Mouse (Mus musculus) forebrain, embryonic 15.5 days (tissue): ENCODE measurements at regions not wholly inside any gene's neighbourhood (a gene's known extent, or its start where the extent isn't known, plus 50 kb on each side); places are given as distances from the start of the nearest gene placed in this dataset.

Experiments
- ATAC-seq: fragments of 200-750 bp; cut with Nextera tagmentation; replicated peaks from 2 replicates; pipeline ENCODE4 v1.8.0; 2017; ENCODE audit warnings: mild to moderate bottlenecking, moderate TSS enrichment, moderate library complexity
- H3K27ac ChIP-seq: fragments of 300-500 bp; sonication (generic); replicated peaks from 2 replicates; pipeline ENCODE4 v1.5.1; 2015; ENCODE audit warnings: mild to moderate bottlenecking, inconsistent platforms
- H3K27me3 ChIP-seq: fragments of 300-500 bp; sonication (generic); 2 replicates; pipeline ENCODE4 v1.6.1; 2015; ENCODE audit warnings: inconsistent platforms
- H3K36me3 ChIP-seq: fragments of 300-500 bp; sonication (generic); 2 replicates; pipeline ENCODE4 v1.6.1; 2015; ENCODE audit warnings: mild to moderate bottlenecking, inconsistent platforms
- H3K4me1 ChIP-seq: fragments of 300-500 bp; sonication (generic); 2 replicates; pipeline ENCODE4 v1.6.1; 2015; ENCODE audit warnings: inconsistent platforms
- H3K4me2 ChIP-seq: fragments of 300-500 bp; sonication (generic); replicated peaks from 2 replicates; pipeline ENCODE4 v1.6.1; 2015; ENCODE audit warnings: mild to moderate bottlenecking, inconsistent platforms
- H3K4me3 ChIP-seq: fragments of 300-500 bp; sonication (generic); 2 replicates; pipeline ENCODE4 v1.5.1; 2015; ENCODE audit warnings: mild to moderate bottlenecking, inconsistent platforms
- H3K9ac ChIP-seq: fragments of 300-500 bp; sonication (generic); replicated peaks from 2 replicates; pipeline ENCODE4 v1.6.1; 2015; ENCODE audit warnings: mild to moderate bottlenecking, inconsistent platforms
- H3K9me3 ChIP-seq: fragments of 300-500 bp; sonication (generic); 2 replicates; pipeline ENCODE4 v1.6.1; 2016; ENCODE audit warnings: inconsistent platforms
- WGBS: fragments of 180-500 bp; shearing (Covaris S2); methylation state at CpG from one replicate; pipeline ENCODE4 v1.1.7; 2015; ENCODE audit warnings: mixed read lengths; 5-methylcytosine and 5-hydroxymethylcytosine counted together

DNA sequence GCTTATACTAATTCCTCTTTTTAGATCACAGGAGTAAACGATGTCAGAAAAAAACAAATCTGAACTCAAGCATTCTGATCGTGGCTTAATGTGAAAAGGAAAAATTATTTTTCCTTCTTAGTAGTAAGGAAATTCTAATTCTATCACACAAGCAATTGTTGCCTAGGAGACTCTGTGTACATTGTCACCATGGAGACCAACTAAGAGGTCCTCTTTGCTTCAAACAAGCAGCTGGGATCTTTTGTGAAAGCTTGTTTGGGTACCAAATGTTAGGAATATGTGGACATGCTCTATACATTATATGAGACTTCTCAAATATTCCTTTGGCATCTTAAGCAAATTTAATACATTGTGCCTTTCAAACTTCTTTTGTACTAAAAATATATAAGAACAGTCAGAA, 345.9 kb upstream of the Atp10a start:
- Histone ChIP-seq H3K27me3 (no peaks in the 10 kb centered on the region), H3K27ac (no peak overlapping the region), H3K4me1 (no peaks in the 10 kb centered on the region), H3K9ac (no peak overlapping the region), H3K4me2 (no peak overlapping the region), H3K9me3 (no peaks in the 10 kb centered on the region), H3K36me3 (no peaks in the 10 kb centered on the region), H3K4me3 (no peak overlapping the region)
- WGBS = 59% methylated on average over 2 of the region's 2 CpGs
- no peak; the same call in 1 of the 2 replicates for ATAC-seq

DNA sequence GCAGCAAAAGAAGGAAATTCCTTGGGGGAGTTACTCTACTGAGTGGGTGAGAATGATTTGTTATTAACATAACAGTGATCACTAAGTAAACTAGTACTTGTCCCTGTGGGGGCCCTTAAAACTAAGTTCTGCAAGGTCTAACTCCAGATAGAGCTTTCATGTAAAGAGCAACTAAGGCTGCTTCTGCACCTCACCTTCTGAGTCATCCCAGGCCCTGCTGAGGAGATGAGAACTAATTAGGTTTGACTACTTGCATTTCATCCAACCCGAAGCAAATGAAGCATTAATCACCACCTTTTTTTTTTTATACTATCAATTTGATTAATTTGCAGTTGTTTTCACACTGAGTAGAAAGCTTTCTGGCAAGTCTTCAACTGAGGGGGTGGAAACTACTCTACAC, 333.6 kb upstream of the Atp10a start:
- H3K27ac ChIP-seq = no peak overlapping the region
- H3K9ac ChIP-seq = no peak overlapping the region
- ATAC-seq = no peak
- H3K27me3 ChIP-seq = no peaks in the 10 kb centered on the region
- no peaks in the 10 kb centered on the region for H3K36me3 ChIP-seq
- no peaks in the 10 kb centered on the region for H3K4me1 ChIP-seq
- no peaks in the 10 kb centered on the region for H3K9me3 ChIP-seq
- H3K4me3 ChIP-seq = no peak overlapping the region
- WGBS = 35% methylated on average over 1 of the region's 1 CpGs
- H3K4me2 ChIP-seq = no peak overlapping the region

DNA sequence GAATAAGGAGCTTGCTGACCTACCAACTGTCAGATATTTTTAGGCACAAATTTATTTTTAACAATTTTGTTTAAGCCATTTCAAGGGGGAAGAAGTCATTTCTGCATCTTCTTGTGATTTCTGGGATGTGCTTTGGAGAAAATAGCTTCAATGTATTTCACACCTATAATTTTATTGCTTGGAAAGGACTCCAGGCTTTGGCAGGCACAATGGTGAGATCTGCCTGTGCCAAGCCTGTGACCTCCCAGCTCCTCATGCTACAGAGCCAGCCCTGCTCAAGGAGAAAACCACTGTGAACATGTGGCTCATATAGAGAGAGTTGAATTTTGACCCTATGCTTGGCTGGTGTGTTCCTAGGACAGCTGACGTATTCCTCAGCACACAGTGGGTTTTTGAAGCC, 288.6 kb upstream of the Atp10a start:
- no peaks in the 10 kb centered on the region for H3K27me3 ChIP-seq
- H3K36me3 ChIP-seq = no peaks in the 10 kb centered on the region
- no peak overlapping the region for H3K4me3 ChIP-seq
- ATAC-seq = no peak
- H3K4me2 ChIP-seq = no peak overlapping the region
- H3K9ac ChIP-seq = no peak overlapping the region
- H3K4me1 ChIP-seq = no peaks in the 10 kb centered on the region
- H3K9me3 ChIP-seq = no peaks in the 10 kb centered on the region
- no peak overlapping the region for H3K27ac ChIP-seq
- WGBS = 83% methylated on average over 1 of the region's 1 CpGs

DNA sequence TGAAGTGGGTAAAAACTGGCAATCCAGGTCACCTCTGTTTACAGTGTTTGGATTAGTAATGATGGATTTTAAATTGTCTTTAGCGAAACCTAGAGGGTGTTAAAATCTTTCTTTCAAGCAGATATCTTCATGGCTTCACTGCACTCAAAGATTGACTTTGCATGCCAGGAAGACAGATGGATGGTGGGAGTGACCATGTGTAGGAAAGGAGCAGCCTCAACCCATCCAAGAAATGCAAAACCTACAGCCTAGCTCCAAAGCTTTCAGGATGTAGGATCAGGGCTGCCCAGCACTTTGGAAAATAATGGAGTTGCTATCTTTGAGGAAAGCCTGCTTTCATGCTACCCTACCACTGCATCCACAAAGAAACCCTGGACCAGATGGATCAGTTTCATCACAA, 272.6 kb upstream of the Atp10a start:
- H3K27ac ChIP-seq = no peak overlapping the region
- 75% methylated on average over 1 of the region's 1 CpGs for WGBS
- no peaks in the 10 kb centered on the region for H3K9me3 ChIP-seq
- no peak overlapping the region for H3K4me2 ChIP-seq
- no peaks in the 10 kb centered on the region for H3K4me1 ChIP-seq
- H3K4me3 ChIP-seq = no peak overlapping the region
- no peaks in the 10 kb centered on the region for H3K27me3 ChIP-seq
- no peak for ATAC-seq
- H3K9ac ChIP-seq = no peak overlapping the region
- H3K36me3 ChIP-seq = no peaks in the 10 kb centered on the region

DNA sequence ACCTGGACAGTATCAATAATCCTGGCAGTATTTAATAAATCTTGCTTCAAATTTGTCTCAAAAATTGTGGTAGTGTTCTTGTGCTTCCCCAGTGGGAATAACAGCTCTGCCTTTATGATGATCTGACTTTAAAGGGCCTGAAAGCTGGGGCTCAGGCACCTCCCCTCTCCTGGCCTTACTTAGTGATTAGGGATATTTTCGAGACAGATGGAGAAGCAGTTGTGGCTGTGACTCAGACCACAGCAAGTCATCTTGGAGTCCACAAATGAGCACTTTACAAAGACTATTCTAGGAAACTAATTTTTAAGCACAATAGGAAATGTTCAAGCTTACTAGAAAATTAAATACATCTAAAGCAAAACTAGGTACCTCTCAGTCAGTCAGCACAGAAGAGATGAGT, 267.6 kb upstream of the Atp10a start:
- Histone ChIP-seq H3K9me3 (no peaks in the 10 kb centered on the region), H3K4me1 (no peaks in the 10 kb centered on the region), H3K27me3 (no peaks in the 10 kb centered on the region), H3K9ac (no peak overlapping the region), H3K4me2 (no peak overlapping the region), H3K27ac (no peak overlapping the region), H3K4me3 (no peak overlapping the region), H3K36me3 (no peaks in the 10 kb centered on the region)
- 70% methylated on average over 1 of the region's 1 CpGs for WGBS
- no peak for ATAC-seq

DNA sequence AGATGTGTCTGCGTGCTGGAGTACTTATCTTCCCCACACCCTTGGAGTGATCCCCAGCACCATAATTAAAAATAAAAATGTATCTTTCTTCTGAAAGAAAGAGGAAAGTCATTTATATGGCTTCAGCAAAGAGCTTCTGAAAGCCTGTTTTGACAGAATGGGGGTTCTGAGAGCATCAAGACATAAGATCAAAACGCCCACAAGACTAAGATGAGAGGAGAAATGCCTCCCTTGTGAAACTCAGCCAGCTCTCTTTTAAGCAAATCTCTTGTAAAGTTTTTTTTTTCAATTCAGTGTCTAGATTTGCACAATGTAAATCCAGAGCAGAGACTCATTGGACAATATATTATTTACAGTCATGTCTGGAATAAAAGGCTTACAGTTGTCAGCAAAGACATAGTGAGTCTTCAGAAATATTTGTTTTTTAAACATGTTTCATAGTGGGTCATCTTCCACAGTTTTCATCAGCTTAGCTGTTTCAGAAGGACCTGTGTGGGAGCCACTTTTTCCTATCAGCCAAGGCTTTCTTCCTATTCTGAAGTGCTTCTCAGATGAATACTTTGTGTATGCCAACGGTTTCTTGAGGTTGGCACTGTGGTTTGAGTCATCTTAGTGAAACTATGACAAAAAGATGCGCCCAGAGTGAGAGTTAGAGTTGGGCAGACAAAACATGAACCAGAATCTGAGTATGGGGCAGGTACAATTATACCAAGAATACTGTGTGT, 263.4 kb upstream of the Atp10a start:
- WGBS = 78% methylated on average over 4 of the region's 4 CpGs

DNA sequence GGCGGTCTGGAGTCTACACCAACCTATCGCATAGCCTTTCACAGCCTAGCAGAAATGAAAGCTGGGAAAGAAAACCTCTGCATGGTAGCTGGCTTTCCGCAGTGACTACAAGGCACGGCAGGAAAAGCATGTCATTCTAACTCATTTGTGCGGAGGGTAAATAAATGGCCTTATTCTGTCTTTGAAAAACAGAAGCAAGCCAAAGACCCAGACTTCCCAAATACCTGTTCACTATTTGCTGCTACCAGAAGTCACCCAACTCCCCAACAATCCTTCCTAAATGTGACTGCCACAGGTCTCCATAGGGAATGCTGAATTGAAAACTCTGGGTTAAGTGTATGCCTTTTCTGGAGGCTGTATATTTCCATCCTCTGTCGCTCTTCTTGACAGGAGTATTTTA, 258.0 kb upstream of the Atp10a start:
- Histone ChIP-seq H3K9ac (peak overlapping the region; percentile 82), H3K4me1 (peaks cover 16% of the 10 kb centered on the region), H3K4me3 (peak overlapping the region; percentile 61), H3K36me3 (no peaks in the 10 kb centered on the region), H3K27me3 (no peaks in the 10 kb centered on the region), H3K9me3 (no peaks in the 10 kb centered on the region), H3K27ac (peak overlapping the region; percentile 99), H3K4me2 (peak overlapping the region; percentile 60)
- 0 out of 2 replicates have a peak, but pooled peaks have one; percentile 1 for ATAC-seq
- WGBS = 7% methylated on average over 6 of the region's 6 CpGs

More for the DNA sequence above, 263.4 kb upstream of the Atp10a start:
- H3K4me2 ChIP-seq = no peak overlapping the region
- H3K36me3 ChIP-seq = no peaks in the 10 kb centered on the region
- no peak overlapping the region for H3K4me3 ChIP-seq
- H3K27ac ChIP-seq = no peak overlapping the region
- no peaks in the 10 kb centered on the region for H3K9me3 ChIP-seq
- H3K9ac ChIP-seq = no peak overlapping the region
- ATAC-seq = no peak
- peaks cover 2% of the 10 kb centered on the region; the same call in 1 of the 2 replicates for H3K4me1 ChIP-seq
- H3K27me3 ChIP-seq = no peaks in the 10 kb centered on the region

DNA sequence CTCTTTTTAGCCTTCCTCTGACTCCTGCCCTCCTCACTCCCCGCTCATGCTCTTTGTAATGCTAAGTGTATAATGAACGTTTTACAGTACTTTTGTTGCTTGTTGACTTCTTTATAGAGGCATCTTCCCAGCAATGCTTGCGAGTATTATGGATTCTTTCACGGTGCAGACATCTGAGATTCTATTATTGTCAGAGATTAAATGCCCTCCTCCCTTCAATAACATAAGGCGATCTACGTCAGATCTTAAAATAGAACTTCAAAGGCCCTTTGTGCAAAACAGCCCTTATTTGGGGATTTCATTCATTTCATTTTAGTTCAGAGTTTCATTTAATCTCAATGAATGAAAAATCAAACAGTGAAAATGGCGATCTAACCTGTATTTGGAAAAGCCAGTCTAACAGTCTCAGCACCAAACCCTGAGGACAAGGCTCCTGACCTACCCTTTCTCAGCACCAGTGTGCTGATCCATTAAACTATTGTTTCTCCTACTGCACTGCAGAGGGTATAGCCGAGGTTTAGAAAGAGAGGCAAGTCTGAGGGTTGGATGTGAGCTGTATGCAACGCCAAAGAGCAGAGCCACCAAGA, 257.3 kb upstream of the Atp10a start:
- WGBS = 1% methylated on average over 9 of the region's 9 CpGs
- H3K9ac ChIP-seq = peak overlapping the region; percentile 82
- peak; percentile 47 for ATAC-seq
- no peaks in the 10 kb centered on the region for H3K27me3 ChIP-seq
- peaks cover 16% of the 10 kb centered on the region for H3K4me1 ChIP-seq
- H3K4me3 ChIP-seq = peak overlapping the region; percentile 61
- peak overlapping the region; percentile 60 for H3K4me2 ChIP-seq
- H3K9me3 ChIP-seq = no peaks in the 10 kb centered on the region
- peak overlapping the region; percentile 99 for H3K27ac ChIP-seq
- no peaks in the 10 kb centered on the region for H3K36me3 ChIP-seq

DNA sequence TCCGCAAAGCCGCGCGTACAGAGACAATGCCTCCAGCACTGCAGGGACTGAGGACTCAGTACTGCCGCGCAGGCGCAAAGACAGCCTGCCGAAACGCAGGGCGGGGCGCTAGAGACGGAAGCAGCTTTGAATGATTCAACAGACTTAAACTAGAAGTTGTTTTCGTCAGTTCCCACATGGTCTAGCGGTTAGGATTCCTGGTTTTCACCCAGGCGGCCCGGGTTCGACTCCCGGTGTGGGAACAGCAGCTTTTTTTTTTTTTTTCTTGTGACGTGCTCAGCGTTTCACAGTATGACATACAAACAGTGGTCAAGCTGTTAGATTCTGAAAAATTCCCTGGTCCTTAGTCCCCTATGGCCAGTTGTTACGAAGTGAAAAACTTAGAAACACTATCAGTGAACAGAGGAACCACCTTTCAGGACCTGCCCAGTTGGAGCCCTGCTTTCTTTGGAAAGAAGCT, 256.8 kb upstream of the Atp10a start:
- Histone ChIP-seq H3K27ac (peak overlapping the region; percentile 99), H3K9me3 (no peaks in the 10 kb centered on the region), H3K4me1 (peaks cover 16% of the 10 kb centered on the region), H3K9ac (peak overlapping the region; percentile 82), H3K27me3 (no peaks in the 10 kb centered on the region), H3K4me3 (peak overlapping the region; percentile 61), H3K36me3 (no peaks in the 10 kb centered on the region), H3K4me2 (peak overlapping the region; percentile 60)
- ATAC-seq = peak; percentile 99
- WGBS = under 1% methylated on average over 21 of the region's 21 CpGs

DNA sequence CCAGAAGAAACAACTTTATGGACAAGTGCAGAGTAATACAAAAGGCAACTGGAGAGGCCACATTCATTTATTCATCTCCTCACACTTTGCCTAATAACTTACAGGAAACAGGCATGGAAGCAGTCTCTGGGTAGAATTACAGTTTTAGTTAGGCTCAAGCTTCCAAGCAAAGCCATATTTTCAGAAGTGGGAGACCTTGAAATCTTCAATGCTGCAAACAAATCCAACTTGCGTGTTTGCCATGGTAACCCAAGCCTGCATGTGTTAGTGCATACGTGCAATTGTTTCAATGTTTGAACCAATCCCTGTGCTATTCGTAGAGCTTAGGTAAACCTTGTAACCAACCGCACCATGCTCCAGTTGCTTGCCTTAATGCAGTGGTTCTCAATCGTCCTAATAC, 256.3 kb upstream of the Atp10a start:
- peak; percentile 20 for ATAC-seq
- Histone ChIP-seq H3K27me3 (no peaks in the 10 kb centered on the region), H3K4me2 (peak overlapping the region; percentile 60), H3K4me3 (peak overlapping the region; percentile 61), H3K9ac (peak overlapping the region; percentile 37), H3K27ac (peak overlapping the region; percentile 99), H3K4me1 (peaks cover 16% of the 10 kb centered on the region), H3K36me3 (no peaks in the 10 kb centered on the region), H3K9me3 (no peaks in the 10 kb centered on the region)
- 24% methylated on average over 5 of the region's 5 CpGs for WGBS

DNA sequence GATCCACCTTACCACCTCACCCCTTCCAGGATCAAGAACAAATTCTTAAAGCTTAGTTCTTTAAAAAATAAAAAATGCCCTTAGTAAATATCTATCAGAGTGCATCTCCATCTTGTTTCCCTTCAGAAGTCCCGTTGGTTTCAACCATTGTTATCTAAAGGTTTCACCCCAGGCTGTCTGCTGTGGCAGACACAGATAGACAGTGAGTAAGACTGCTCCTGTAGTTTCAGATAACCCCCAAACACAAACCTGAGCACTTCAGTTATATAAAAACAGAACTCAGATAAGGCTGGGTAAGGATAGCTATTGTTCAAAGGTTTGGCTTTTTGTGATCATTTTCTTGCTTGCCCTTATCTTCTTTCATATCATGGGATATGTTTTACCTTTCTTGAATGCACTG, 255.4 kb upstream of the Atp10a start:
- H3K9ac ChIP-seq = no peak overlapping the region
- H3K4me2 ChIP-seq = no peak overlapping the region
- no peaks in the 10 kb centered on the region for H3K27me3 ChIP-seq
- H3K4me1 ChIP-seq = peaks cover 16% of the 10 kb centered on the region
- no peak overlapping the region for H3K27ac ChIP-seq
- H3K36me3 ChIP-seq = no peaks in the 10 kb centered on the region
- H3K4me3 ChIP-seq = no peak overlapping the region
- WGBS = 85% methylated on average over 1 of the region's 1 CpGs
- no peaks in the 10 kb centered on the region for H3K9me3 ChIP-seq
- no peak for ATAC-seq

DNA sequence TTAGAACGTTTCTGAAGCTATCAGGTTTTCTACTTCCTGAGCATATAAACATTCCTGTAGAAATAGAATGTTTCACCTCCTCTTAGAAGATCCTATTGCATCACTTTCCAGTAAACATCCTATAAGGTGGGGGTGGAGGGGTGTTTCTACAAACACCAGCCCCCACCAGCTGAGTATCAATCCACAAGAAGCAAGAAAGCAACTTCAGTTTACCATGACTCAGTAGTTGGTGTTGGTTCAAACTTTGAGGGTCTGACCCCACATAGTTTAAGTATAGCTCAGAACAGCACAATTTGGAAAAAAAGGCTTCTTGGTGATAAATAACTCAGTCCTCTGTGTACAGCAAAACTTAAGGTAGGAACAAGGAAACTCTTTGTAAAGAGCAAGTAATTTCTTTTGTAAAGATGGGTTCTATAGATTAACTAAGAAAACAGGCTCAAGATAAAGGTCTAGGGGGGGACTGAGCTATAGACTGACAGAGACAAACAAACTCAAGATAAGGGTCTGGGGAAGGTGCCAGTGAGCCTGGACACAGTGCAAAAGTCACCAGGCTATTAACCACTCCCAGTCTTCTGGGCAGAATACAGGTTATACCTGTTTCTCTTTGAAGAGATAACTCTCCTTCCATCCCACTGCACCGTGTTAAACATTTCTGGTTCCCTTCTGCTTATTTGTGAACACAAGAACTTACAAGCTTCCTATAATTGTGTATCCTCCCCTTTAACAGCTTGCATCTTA, 218.9 kb upstream of the Atp10a start:
- no peaks in the 10 kb centered on the region for H3K9me3 ChIP-seq
- H3K36me3 ChIP-seq = no peaks in the 10 kb centered on the region
- H3K27ac ChIP-seq = no peak overlapping the region
- no peak overlapping the region for H3K9ac ChIP-seq
- WGBS = 78% methylated on average over 2 of the region's 2 CpGs
- no peaks in the 10 kb centered on the region for H3K4me1 ChIP-seq
- no peaks in the 10 kb centered on the region for H3K27me3 ChIP-seq
- ATAC-seq = no peak
- no peak overlapping the region for H3K4me3 ChIP-seq
- H3K4me2 ChIP-seq = no peak overlapping the region
